Mouse (Mus musculus): ENCODE data around the gene Nol10. TPM values are rescaled to one million over a fixed set of nuclear protein-coding genes. Genes with fewer than 3 reads are reported as not detected.

Gene Nol10
- polyA plus RNA-seq, 1 experiment = 6.3 TPM

DNA sequence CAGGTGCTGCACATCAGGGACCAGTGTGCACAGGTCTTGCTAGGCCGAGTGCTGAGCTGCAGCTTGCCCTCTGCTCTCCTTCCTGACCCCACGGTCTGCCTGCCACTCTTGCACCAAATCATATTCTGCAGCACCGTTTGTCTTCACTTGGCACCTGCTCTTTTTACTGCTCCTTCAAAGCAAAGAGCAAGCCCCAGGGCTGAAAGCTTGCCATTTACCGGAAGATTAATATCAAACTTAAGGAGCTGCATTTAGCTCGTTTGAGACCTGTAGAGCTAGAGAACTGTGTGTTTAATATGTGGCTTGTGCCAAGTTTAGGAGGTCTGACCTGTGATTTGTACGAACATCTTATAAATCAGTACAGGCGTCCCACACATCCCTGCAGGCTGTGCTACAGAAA lies 34.5 kb downstream of the Nol10 start:
- TF ChIP-seq CTCF (IDR thresholded peaks at IDR 0.05; ENCODE audit: borderline replicate concordance, control insufficient read depth, extremely low read depth, insufficient read depth, low read length, poor library complexity) = no peak
- TF ChIP-seq POLR2A (IDR thresholded peaks at IDR 0.05; ENCODE audit: control insufficient read depth, extremely low read depth, insufficient read depth, low read length, poor library complexity) = no peak

DNA sequence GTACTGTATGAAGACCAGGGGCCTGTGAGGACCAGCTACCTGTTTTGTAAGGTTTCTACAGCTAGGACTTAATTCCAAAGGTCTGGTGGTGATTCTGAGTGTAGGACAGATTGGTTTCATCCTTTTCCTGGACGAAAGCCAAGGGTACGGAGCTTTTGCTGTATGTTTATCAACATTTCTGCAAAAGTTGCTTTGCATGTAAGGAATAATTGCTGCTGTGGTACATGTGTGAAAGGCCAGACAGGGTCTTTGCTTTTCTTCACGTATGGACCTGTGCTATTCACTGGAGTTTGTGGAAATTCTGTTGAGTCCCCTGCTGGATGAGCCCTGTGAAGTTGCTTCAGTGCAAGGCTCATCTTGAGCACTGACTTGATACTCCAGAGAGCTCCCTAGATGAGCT lies 38.6 kb downstream of the Nol10 start:
- no peaks in the 10 kb centered on the region for H3K27me3 ChIP-seq (ENCODE audit: control insufficient read depth, insufficient read depth, low read length)
- H3K36me3 ChIP-seq (ENCODE audit: control insufficient read depth, insufficient read depth, low read length) = no peaks in the 10 kb centered on the region
- no peak for DNase-seq
- no peak overlapping the region for H3K27ac ChIP-seq (ENCODE audit: control insufficient read depth, insufficient read depth, low read length)
- no peak overlapping the region for H3K4me3 ChIP-seq (ENCODE audit: control insufficient read depth, insufficient read depth, low read length)
- no peak for TF ChIP-seq CTCF (IDR thresholded peaks at IDR 0.05; ENCODE audit: borderline replicate concordance, control insufficient read depth, extremely low read depth, insufficient read depth, low read length, poor library complexity)
- TF ChIP-seq POLR2A (IDR thresholded peaks at IDR 0.05; ENCODE audit: control insufficient read depth, extremely low read depth, insufficient read depth, low read length, poor library complexity) = no peak
- WGBS = 92% methylated on average over 3 of the region's 3 CpGs
- H3K4me1 ChIP-seq (replicated peaks; ENCODE audit: control insufficient read depth, insufficient read depth, low read length) = 0 out of 2 replicates have a peak, but pooled peaks cover 4% of the 10 kb centered on the region

More for the DNA sequence above, 34.5 kb downstream of the Nol10 start:
- Histone ChIP-seq H3K4me1 (replicated peaks; ENCODE audit: control insufficient read depth, insufficient read depth, low read length) (0 out of 2 replicates have a peak, but pooled peaks cover under 1% of the 10 kb centered on the region), H3K27me3 (ENCODE audit: control insufficient read depth, insufficient read depth, low read length) (no peaks in the 10 kb centered on the region), H3K27ac (ENCODE audit: control insufficient read depth, insufficient read depth, low read length) (no peak overlapping the region), H3K4me3 (ENCODE audit: control insufficient read depth, insufficient read depth, low read length) (no peak overlapping the region), H3K36me3 (ENCODE audit: control insufficient read depth, insufficient read depth, low read length) (no peaks in the 10 kb centered on the region)
- 93% methylated on average over 7 of the region's 7 CpGs for WGBS
- DNase-seq = no peak

GRCm38 (mm10) chr12:17387332-17388135 lies 39.3 kb downstream of the Nol10 start:
- Histone ChIP-seq H3K27ac (ENCODE audit: control insufficient read depth, insufficient read depth, low read length) (no peak overlapping the region), H3K4me1 (replicated peaks; ENCODE audit: control insufficient read depth, insufficient read depth, low read length) (0 out of 2 replicates have a peak, but pooled peaks cover 4% of the 10 kb centered on the region), H3K4me3 (ENCODE audit: control insufficient read depth, insufficient read depth, low read length) (no peak overlapping the region), H3K27me3 (ENCODE audit: control insufficient read depth, insufficient read depth, low read length) (no peaks in the 10 kb centered on the region), H3K36me3 (ENCODE audit: control insufficient read depth, insufficient read depth, low read length) (no peaks in the 10 kb centered on the region)
- no peak for TF ChIP-seq CTCF (IDR thresholded peaks at IDR 0.05; ENCODE audit: borderline replicate concordance, control insufficient read depth, extremely low read depth, insufficient read depth, low read length, poor library complexity)
- TF ChIP-seq POLR2A (IDR thresholded peaks at IDR 0.05; ENCODE audit: control insufficient read depth, extremely low read depth, insufficient read depth, low read length, poor library complexity) = no peak
- DNase-seq = no peak
- 41% methylated on average over 12 of the region's 12 CpGs for WGBS

- 92% methylated on average over 1 of the region's 1 CpGs for WGBS
- Histone ChIP-seq H3K4me1 (replicated peaks; ENCODE audit: control insufficient read depth, insufficient read depth, low read length) (0 out of 2 replicates have a peak, but pooled peaks cover 4% of the 10 kb centered on the region), H3K4me3 (ENCODE audit: control insufficient read depth, insufficient read depth, low read length) (no peak overlapping the region), H3K36me3 (ENCODE audit: control insufficient read depth, insufficient read depth, low read length) (no peaks in the 10 kb centered on the region), H3K27me3 (ENCODE audit: control insufficient read depth, insufficient read depth, low read length) (no peaks in the 10 kb centered on the region), H3K27ac (ENCODE audit: control insufficient read depth, insufficient read depth, low read length) (no peak overlapping the region)
- DNase-seq = no peak
- no peak for TF ChIP-seq POLR2A (IDR thresholded peaks at IDR 0.05; ENCODE audit: control insufficient read depth, extremely low read depth, insufficient read depth, low read length, poor library complexity)
- no peak for TF ChIP-seq CTCF (IDR thresholded peaks at IDR 0.05; ENCODE audit: borderline replicate concordance, control insufficient read depth, extremely low read depth, insufficient read depth, low read length, poor library complexity)
Measured at GRCm38 (mm10) chr12:17388136-17388437, 39.8 kb downstream of the Nol10 start.

DNA sequence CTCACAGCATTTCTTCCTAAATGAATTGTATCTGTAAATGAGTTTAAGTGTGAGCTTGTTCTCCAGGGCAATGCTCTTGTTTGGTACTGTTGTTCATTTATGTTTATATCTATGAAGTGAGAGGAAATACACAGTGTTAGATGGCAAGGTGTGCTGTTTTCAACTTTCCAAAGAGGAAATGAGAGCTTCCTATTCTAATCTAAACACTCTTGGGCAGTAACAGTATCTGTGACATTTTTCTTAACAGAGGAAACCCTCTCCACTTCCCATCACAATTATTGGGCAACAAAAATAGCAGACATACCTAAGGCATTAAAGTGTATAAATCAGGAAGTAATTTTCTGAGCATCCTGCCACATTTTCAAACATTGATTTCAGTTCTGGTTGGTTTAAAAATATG lies 41.8 kb downstream of the Nol10 start:
- no peak overlapping the region for H3K27ac ChIP-seq (ENCODE audit: control insufficient read depth, insufficient read depth, low read length)
- H3K27me3 ChIP-seq (ENCODE audit: control insufficient read depth, insufficient read depth, low read length) = no peaks in the 10 kb centered on the region
- no peak for TF ChIP-seq POLR2A (IDR thresholded peaks at IDR 0.05; ENCODE audit: control insufficient read depth, extremely low read depth, insufficient read depth, low read length, poor library complexity)
- TF ChIP-seq CTCF (IDR thresholded peaks at IDR 0.05; ENCODE audit: borderline replicate concordance, control insufficient read depth, extremely low read depth, insufficient read depth, low read length, poor library complexity) = no peak
- 0 out of 2 replicates have a peak, but pooled peaks cover 4% of the 10 kb centered on the region for H3K4me1 ChIP-seq (replicated peaks; ENCODE audit: control insufficient read depth, insufficient read depth, low read length)
- no peaks in the 10 kb centered on the region for H3K36me3 ChIP-seq (ENCODE audit: control insufficient read depth, insufficient read depth, low read length)
- no peak overlapping the region for H3K4me3 ChIP-seq (ENCODE audit: control insufficient read depth, insufficient read depth, low read length)
- DNase-seq = no peak

DNA sequence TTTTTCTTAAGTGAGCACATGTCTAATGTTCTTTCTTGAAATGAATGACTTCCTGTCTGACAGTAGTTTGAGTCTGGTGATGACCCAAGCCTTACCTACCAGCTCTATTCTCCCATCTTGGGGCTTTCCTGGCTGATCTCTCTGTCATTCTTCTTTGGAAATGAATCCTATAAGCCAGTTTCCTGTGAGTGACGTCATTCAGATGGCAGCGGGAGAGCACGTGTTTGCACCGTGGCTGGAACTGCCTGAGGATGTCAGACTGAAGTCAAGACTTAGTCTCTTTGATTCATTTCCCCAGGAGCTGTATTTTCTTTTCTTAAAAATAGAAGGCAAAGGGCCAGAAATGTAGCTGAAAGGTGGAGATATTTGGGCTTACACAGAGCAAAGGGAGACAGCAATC lies 42.3 kb downstream of the Nol10 start:
- WGBS = 74% methylated on average over 4 of the region's 4 CpGs
- Histone ChIP-seq H3K36me3 (ENCODE audit: control insufficient read depth, insufficient read depth, low read length) (no peaks in the 10 kb centered on the region), H3K4me3 (ENCODE audit: control insufficient read depth, insufficient read depth, low read length) (no peak overlapping the region), H3K27me3 (ENCODE audit: control insufficient read depth, insufficient read depth, low read length) (no peaks in the 10 kb centered on the region), H3K4me1 (replicated peaks; ENCODE audit: control insufficient read depth, insufficient read depth, low read length) (0 out of 2 replicates have a peak, but pooled peaks cover 4% of the 10 kb centered on the region), H3K27ac (ENCODE audit: control insufficient read depth, insufficient read depth, low read length) (no peak overlapping the region)
- TF ChIP-seq POLR2A (IDR thresholded peaks at IDR 0.05; ENCODE audit: control insufficient read depth, extremely low read depth, insufficient read depth, low read length, poor library complexity) = no peak
- TF ChIP-seq CTCF (IDR thresholded peaks at IDR 0.05; ENCODE audit: borderline replicate concordance, control insufficient read depth, extremely low read depth, insufficient read depth, low read length, poor library complexity) = no peak
- no peak for DNase-seq
